ENCODE assay signal across 8 mouse cellular contexts in genomic region chr1:66838184-66839042, GRCm38 (mm10). TPM values are rescaled to one million over a fixed set of nuclear protein-coding genes. Genes with fewer than 3 reads are reported as not detected.
A peak's percentile ranks its signal among the peaks of the same experiment; 100 is the strongest.
DNase-seq lines count a peak whose midpoint lies in the region; ATAC-seq and TF ChIP-seq lines count a peak whose summit lies in the region.

No protein-coding gene starts in this region.

- peaks cover 8% of the 10 kb centered on the region; the same call in 1 of the 2 replicates for H3K4me1 ChIP-seq in heart, embryonic 12.5 days (replicated peaks)
- H3K4me1 ChIP-seq in liver, embryonic 14.5 days (replicated peaks; ENCODE audit: control insufficient read depth in 2 of 2, insufficient read depth in 2 of 2, low read length in 1 of 2) = no peaks in the 10 kb centered on the region
- no peaks in the 10 kb centered on the region for H3K4me1 ChIP-seq in neural tube, embryonic 13.5 days (replicated peaks)

- H3K27me3 ChIP-seq in heart, embryonic 12.5 days (replicated peaks) = no peaks in the 10 kb centered on the region
- H3K27me3 ChIP-seq in liver, embryonic 14.5 days (ENCODE audit: control insufficient read depth, insufficient read depth, low read length) = no peaks in the 10 kb centered on the region
- no peaks in the 10 kb centered on the region for H3K27me3 ChIP-seq in neural tube, embryonic 13.5 days

- peak overlapping the region; percentile 16; the same call in 1 of the 2 replicates for H3K27ac ChIP-seq in heart, embryonic 12.5 days (ENCODE audit: poor library complexity, severe bottlenecking)
- H3K27ac ChIP-seq in liver, embryonic 14.5 days = no peak overlapping the region
- no peak overlapping the region for H3K27ac ChIP-seq in neural tube, embryonic 13.5 days (replicated peaks)

- no peak overlapping the region for H3K4me2 ChIP-seq in heart, embryonic 12.5 days
- H3K4me2 ChIP-seq in liver, embryonic 14.5 days (ENCODE audit: low read depth) = peak overlapping the region; percentile 29
- H3K4me2 ChIP-seq in neural tube, embryonic 13.5 days = no peak overlapping the region

- no peak for TF ChIP-seq EP300 in liver, embryonic 14.5 days (IDR thresholded peaks at IDR 0.05; ENCODE audit: low read depth)

- no peak overlapping the region for H3K9ac ChIP-seq in heart, embryonic 12.5 days
- H3K9ac ChIP-seq in liver, embryonic 14.5 days (replicated peaks) = no peak overlapping the region
- no peak overlapping the region for H3K9ac ChIP-seq in neural tube, embryonic 13.5 days

- peak; percentile 84 to 86 for DNase-seq in B cell, adult 2 months
- DNase-seq in adrenal gland, adult 2 months = peak; percentile 74
- DNase-seq in embryo, embryonic 9.5 days (ENCODE audit: extremely low spot score) = peak; percentile 52
- DNase-seq in kidney, postnatal 36 days = peak; percentile 79 to 95
- peak; percentile 34 to 47 (median 41) for DNase-seq in liver, embryonic 14.5 days (ENCODE audit: low read depth in 3 of 3, low spot score in 3 of 3)
- DNase-seq in telencephalon, adult 2 months (ENCODE audit: low read depth, low spot score) = peak; percentile 46

- TF ChIP-seq CTCF in liver, embryonic 14.5 days (IDR thresholded peaks at IDR 0.05; ENCODE audit: low read depth) = peak; percentile 75

- 58% methylated on average over 16 of the region's 16 CpGs for WGBS in heart, embryonic 12.5 days
- 48% methylated on average over 16 of the region's 16 CpGs for whole genome bisulfite sequencing in liver, embryonic 14.5 days (ENCODE audit: insufficient replicate concordance)
- 60% methylated on average over 16 of the region's 16 CpGs for WGBS in neural tube, embryonic 13.5 days

- H3K36me3 ChIP-seq in heart, embryonic 12.5 days = peaks cover 58% of the 10 kb centered on the region
- H3K36me3 ChIP-seq in liver, embryonic 14.5 days (replicated peaks; ENCODE audit: control insufficient read depth, insufficient read depth, low read depth) = peaks cover 2% of the 10 kb centered on the region
- 0 out of 2 replicates have a peak, but pooled peaks cover 5% of the 10 kb centered on the region for H3K36me3 ChIP-seq in neural tube, embryonic 13.5 days

- no peak overlapping the region for H3K4me3 ChIP-seq in heart, embryonic 12.5 days
- no peak overlapping the region; a peak in 1 of 4 replicates for H3K4me3 ChIP-seq in liver, embryonic 14.5 days (ENCODE audit: insufficient read depth in 1 of 2, low read depth in 2 of 2, low read length in 2 of 2)
- H3K4me3 ChIP-seq in neural tube, embryonic 13.5 days = no peak overlapping the region

- H3K9me3 ChIP-seq in heart, embryonic 12.5 days (replicated peaks) = no peaks in the 10 kb centered on the region
- H3K9me3 ChIP-seq in liver, embryonic 14.5 days (ENCODE audit: control insufficient read depth, low read length) = no peaks in the 10 kb centered on the region
- no peaks in the 10 kb centered on the region for H3K9me3 ChIP-seq in neural tube, embryonic 13.5 days

- ATAC-seq in heart, embryonic 12.5 days (ENCODE audit: insufficient number of reproducible peaks, low FRiP score) = no peak
- no peak for ATAC-seq in liver, embryonic 14.5 days (ENCODE audit: insufficient read depth)
- ATAC-seq in neural tube, embryonic 13.5 days (ENCODE audit: low read depth) = peak; percentile 59; the same call in 1 of the 2 replicates

RNA-seq across cellular contexts. Expression of gene Kansl1l, which starts 21.1 kb away (rescaled TPM):
- total RNA-seq in adrenal gland, adult 2 months (2021) = 10 to 100 TPM; 18.2 to 21.1 TPM
- polyA plus RNA-seq in adrenal gland, adult 2 months (2012; rRNA removed) = 1.1 TPM in 2 replicates
- polyA plus RNA-seq in heart, embryonic 12.5 days (2016; fragmentation: Nextera tagmentation; extraction: Ambion mirVana) = 12.1 and 13.1 TPM in 2 replicates
- polyA plus RNA-seq in liver, embryonic 14.5 days (2012; rRNA removed) = 1.1 and 1.9 TPM in 2 replicates
- 1.9 and 2.5 TPM in 2 replicates for polyA plus RNA-seq in liver, embryonic 14.5 days (2014; fragmentation: Nextera tagmentation; extraction: Ambion mirVana)
- polyA plus RNA-seq in neural tube, embryonic 13.5 days (2015; fragmentation: Nextera tagmentation; extraction: Ambion mirVana) = 17.1 and 17.5 TPM in 2 replicates

RNA-seq across cellular contexts. Expression of gene Acadl, which starts 24.7 kb away (rescaled TPM):
- total RNA-seq in adrenal gland, adult 2 months (2021) = 100 to 1,000 TPM; 531 to 670 TPM
- polyA plus RNA-seq in adrenal gland, adult 2 months (2012; rRNA removed) = 37.4 and 41.0 TPM in 2 replicates
- 396 and 405 TPM in 2 replicates for polyA plus RNA-seq in heart, embryonic 12.5 days (2016; fragmentation: Nextera tagmentation; extraction: Ambion mirVana)
- 15.5 and 34.8 TPM in 2 replicates for polyA plus RNA-seq in liver, embryonic 14.5 days (2012; rRNA removed)
- 105 TPM in 2 replicates for polyA plus RNA-seq in liver, embryonic 14.5 days (2014; fragmentation: Nextera tagmentation; extraction: Ambion mirVana)
- polyA plus RNA-seq in neural tube, embryonic 13.5 days (2015; fragmentation: Nextera tagmentation; extraction: Ambion mirVana) = 68.8 and 74.9 TPM in 2 replicates
